Mouse (Mus musculus): ENCODE measurements around the gene Smok3b. TPM values are rescaled to one million over a fixed set of nuclear protein-coding genes. Genes with fewer than 3 reads are reported as not detected.
"Not testable (repeated sequence)": the region's sequence is repeated elsewhere in the genome, so short reads cannot be mapped to it uniquely, and the experiment has no call there.

The Smok3b gene
- not detected in 2 replicates for polyA plus RNA-seq (2014; fragmentation: Nextera tagmentation; extraction: Ambion mirVana)

- not testable (repeated sequence) for H3K4me3 ChIP-seq (replicated peaks; ENCODE audit: low read depth, low read length); H3K36me3 ChIP-seq (ENCODE audit: control insufficient read depth, insufficient read depth, low read length); H3K27ac ChIP-seq (replicated peaks; ENCODE audit: low read depth, low read length); H3K9ac ChIP-seq (replicated peaks; ENCODE audit: low read length); H3K27me3 ChIP-seq (ENCODE audit: control insufficient read depth, insufficient read depth, low read length); H3K4me1 ChIP-seq (ENCODE audit: control insufficient read depth, insufficient read depth, low read length); DNase-seq; H3K4me2 ChIP-seq (ENCODE audit: low read length); H3K9me3 ChIP-seq (ENCODE audit: control insufficient read depth, low read length); ATAC-seq (ENCODE audit: low FRiP score, low TSS enrichment)
- 88% methylated on average over 3 of the region's 7 CpGs for WGBS
Observed at GRCm38 (mm10) chr5:138020961-138021479, at the start of gene Smok3b, which contains the start of gene Smok3a. Gene Smok3b (plus strand): TSS chr5:138021429. Gene Smok3a (plus strand): TSS chr5:138021261.

GRCm38 (mm10) chr5:137973161-137973560 is 48.1 kb upstream of the Smok3b start:
- Histone ChIP-seq H3K27ac (replicated peaks; ENCODE audit: low read depth, low read length) (no peak overlapping the region), H3K4me3 (replicated peaks; ENCODE audit: low read depth, low read length) (no peak overlapping the region), H3K9ac (replicated peaks; ENCODE audit: low read length) (no peak overlapping the region), H3K9me3 (ENCODE audit: control insufficient read depth, low read length) (no peaks in the 10 kb centered on the region), H3K36me3 (ENCODE audit: control insufficient read depth, insufficient read depth, low read length) (no peaks in the 10 kb centered on the region), H3K4me1 (ENCODE audit: control insufficient read depth, insufficient read depth, low read length) (no peaks in the 10 kb centered on the region), H3K4me2 (ENCODE audit: low read length) (no peak overlapping the region), H3K27me3 (ENCODE audit: control insufficient read depth, insufficient read depth, low read length) (no peaks in the 10 kb centered on the region)
- 76% methylated on average over 2 of the region's 2 CpGs for WGBS
- ATAC-seq (ENCODE audit: low FRiP score, low TSS enrichment): no peak
- no peak for DNase-seq

DNA sequence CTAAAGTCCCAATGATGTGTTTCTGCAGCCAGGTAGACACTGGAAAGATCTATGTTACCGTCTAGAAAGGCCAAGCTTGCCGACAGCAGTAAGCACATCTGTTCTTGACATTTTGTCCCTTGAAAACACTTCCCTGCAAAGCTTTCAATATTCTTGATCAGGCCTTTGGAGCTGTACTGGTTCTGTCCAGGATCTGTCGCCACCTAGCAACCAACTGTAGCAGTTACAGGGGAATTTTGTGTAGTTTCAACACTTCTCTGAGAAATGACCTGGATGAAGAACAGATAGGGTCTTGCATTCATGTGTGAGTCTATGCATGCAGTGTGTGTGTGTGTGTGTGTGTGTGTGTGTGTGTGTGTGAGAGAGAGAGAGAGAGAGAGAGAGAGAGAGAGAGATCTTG is 47.5 kb upstream of the Smok3b start:
- H3K36me3 ChIP-seq (ENCODE audit: control insufficient read depth, insufficient read depth, low read length): no peaks in the 10 kb centered on the region
- WGBS: 68% methylated on average over 3 of the region's 3 CpGs
- H3K27ac ChIP-seq (replicated peaks; ENCODE audit: low read depth, low read length): no peak overlapping the region
- no peaks in the 10 kb centered on the region for H3K27me3 ChIP-seq (ENCODE audit: control insufficient read depth, insufficient read depth, low read length)
- no peaks in the 10 kb centered on the region for H3K4me1 ChIP-seq (ENCODE audit: control insufficient read depth, insufficient read depth, low read length)
- H3K9me3 ChIP-seq (ENCODE audit: control insufficient read depth, low read length): no peaks in the 10 kb centered on the region
- ATAC-seq (ENCODE audit: low FRiP score, low TSS enrichment) (no peak), DNase-seq (peak; percentile 35)
- H3K9ac ChIP-seq (replicated peaks; ENCODE audit: low read length): no peak overlapping the region
- H3K4me2 ChIP-seq (ENCODE audit: low read length): no peak overlapping the region
- H3K4me3 ChIP-seq (replicated peaks; ENCODE audit: low read depth, low read length): no peak overlapping the region

- Histone ChIP-seq H3K27ac (replicated peaks; ENCODE audit: low read depth, low read length) (no peak overlapping the region), H3K36me3 (ENCODE audit: control insufficient read depth, insufficient read depth, low read length) (no peaks in the 10 kb centered on the region), H3K27me3 (ENCODE audit: control insufficient read depth, insufficient read depth, low read length) (no peaks in the 10 kb centered on the region), H3K9me3 (ENCODE audit: control insufficient read depth, low read length) (no peaks in the 10 kb centered on the region), H3K4me2 (ENCODE audit: low read length) (no peak overlapping the region), H3K4me1 (ENCODE audit: control insufficient read depth, insufficient read depth, low read length) (no peaks in the 10 kb centered on the region), H3K9ac (replicated peaks; ENCODE audit: low read length) (no peak overlapping the region), H3K4me3 (replicated peaks; ENCODE audit: low read depth, low read length) (no peak overlapping the region)
- ATAC-seq (ENCODE audit: low FRiP score, low TSS enrichment) (no peak), DNase-seq (no peak)
- 64% methylated on average over 3 of the region's 3 CpGs for WGBS
Observed at GRCm38 (mm10) chr5:137974724-137975123, 46.5 kb upstream of the Smok3b start.

- Histone ChIP-seq H3K4me1 (ENCODE audit: control insufficient read depth, insufficient read depth, low read length) (no peaks in the 10 kb centered on the region), H3K27ac (replicated peaks; ENCODE audit: low read depth, low read length) (no peak overlapping the region), H3K9me3 (ENCODE audit: control insufficient read depth, low read length) (no peaks in the 10 kb centered on the region), H3K4me2 (ENCODE audit: low read length) (no peak overlapping the region), H3K27me3 (ENCODE audit: control insufficient read depth, insufficient read depth, low read length) (no peaks in the 10 kb centered on the region), H3K36me3 (ENCODE audit: control insufficient read depth, insufficient read depth, low read length) (no peaks in the 10 kb centered on the region), H3K4me3 (replicated peaks; ENCODE audit: low read depth, low read length) (no peak overlapping the region), H3K9ac (replicated peaks; ENCODE audit: low read length) (no peak overlapping the region)
- WGBS: 46% methylated on average over 1 of the region's 1 CpGs
- no peak for ATAC-seq (ENCODE audit: low FRiP score, low TSS enrichment)
- DNase-seq: no peak
Observed at GRCm38 (mm10) chr5:137975434-137975833, 45.8 kb upstream of the Smok3b start.

DNA sequence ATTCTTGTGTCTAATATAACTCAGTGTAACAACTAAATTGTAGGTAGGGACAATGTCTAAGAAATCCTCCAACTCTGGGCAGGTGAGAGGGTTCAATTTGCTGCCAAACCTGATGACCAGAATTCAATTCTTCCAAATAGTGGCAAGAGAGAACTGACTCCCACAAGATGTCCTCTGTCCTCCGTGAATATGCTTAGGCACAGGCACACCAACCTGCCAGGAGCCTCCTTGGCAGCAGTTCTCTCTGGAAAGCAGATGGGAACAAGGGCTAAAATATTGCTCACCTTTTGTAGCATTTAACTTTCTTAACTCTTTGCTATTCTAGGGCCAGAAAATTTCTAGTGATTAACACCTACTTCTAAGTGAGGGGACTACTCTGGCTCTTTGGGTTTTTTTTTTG is 43.9 kb upstream of the Smok3b start:
- no peak overlapping the region for H3K4me3 ChIP-seq (replicated peaks; ENCODE audit: low read depth, low read length)
- DNase-seq: no peak
- no peaks in the 10 kb centered on the region for H3K4me1 ChIP-seq (ENCODE audit: control insufficient read depth, insufficient read depth, low read length)
- H3K27me3 ChIP-seq (ENCODE audit: control insufficient read depth, insufficient read depth, low read length): no peaks in the 10 kb centered on the region
- no peak overlapping the region for H3K27ac ChIP-seq (replicated peaks; ENCODE audit: low read depth, low read length)
- no peaks in the 10 kb centered on the region for H3K36me3 ChIP-seq (ENCODE audit: control insufficient read depth, insufficient read depth, low read length)
- H3K9ac ChIP-seq (replicated peaks; ENCODE audit: low read length): no peak overlapping the region
- 50% methylated on average over 1 of the region's 1 CpGs for WGBS
- H3K9me3 ChIP-seq (ENCODE audit: control insufficient read depth, low read length): no peaks in the 10 kb centered on the region
- ATAC-seq (ENCODE audit: low FRiP score, low TSS enrichment): no peak
- H3K4me2 ChIP-seq (ENCODE audit: low read length): no peak overlapping the region

DNA sequence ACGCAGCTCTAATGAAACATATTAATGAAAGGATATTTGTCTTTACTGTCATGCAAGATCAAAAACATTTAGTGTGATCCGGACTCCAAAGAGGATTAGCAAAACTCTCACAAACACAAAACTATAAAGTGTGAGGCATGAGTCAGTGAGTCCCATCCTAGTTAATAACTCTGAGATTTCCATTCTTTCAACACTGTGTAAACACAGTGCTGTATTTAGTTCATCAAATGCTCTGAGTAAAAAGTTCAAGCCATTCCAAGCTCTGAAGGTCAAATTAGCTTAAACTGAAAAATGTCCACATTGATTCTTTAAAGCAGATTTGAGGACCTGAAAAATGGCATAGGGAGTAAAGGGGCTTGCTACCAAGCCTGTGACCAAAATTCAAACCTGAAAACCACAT is 42.1 kb upstream of the Smok3b start:
- Histone ChIP-seq H3K4me2 (ENCODE audit: low read length) (no peak overlapping the region), H3K27me3 (ENCODE audit: control insufficient read depth, insufficient read depth, low read length) (no peaks in the 10 kb centered on the region), H3K27ac (replicated peaks; ENCODE audit: low read depth, low read length) (no peak overlapping the region), H3K4me1 (ENCODE audit: control insufficient read depth, insufficient read depth, low read length) (no peaks in the 10 kb centered on the region), H3K4me3 (replicated peaks; ENCODE audit: low read depth, low read length) (no peak overlapping the region), H3K9me3 (ENCODE audit: control insufficient read depth, low read length) (no peaks in the 10 kb centered on the region), H3K9ac (replicated peaks; ENCODE audit: low read length) (no peak overlapping the region), H3K36me3 (ENCODE audit: control insufficient read depth, insufficient read depth, low read length) (no peaks in the 10 kb centered on the region)
- DNase-seq (no peak), ATAC-seq (ENCODE audit: low FRiP score, low TSS enrichment) (no peak)
- 68% methylated on average over 2 of the region's 2 CpGs for WGBS

GRCm38 (mm10) chr5:137981300-137981699 is 39.9 kb upstream of the Smok3b start, which contains the start of gene Azgp1:
Gene Azgp1 (plus strand): TSS chr5:137981520.
- H3K9ac ChIP-seq (replicated peaks; ENCODE audit: low read length): no peak within 1 kb of the TSS
- WGBS: 86% methylated on average over 4 of the region's 4 CpGs
- H3K27ac ChIP-seq (replicated peaks; ENCODE audit: low read depth, low read length): no peak within 1 kb of the TSS
- H3K27me3 ChIP-seq (ENCODE audit: control insufficient read depth, insufficient read depth, low read length): no peaks in the 10 kb centered on the region
- ATAC-seq (ENCODE audit: low FRiP score, low TSS enrichment): no peak
- H3K4me2 ChIP-seq (ENCODE audit: low read length): no peak within 1 kb of the TSS
- no peaks in the 10 kb centered on the region for H3K9me3 ChIP-seq (ENCODE audit: control insufficient read depth, low read length)
- no peak within 1 kb of the TSS for H3K4me3 ChIP-seq (replicated peaks; ENCODE audit: low read depth, low read length)
- H3K4me1 ChIP-seq (ENCODE audit: control insufficient read depth, insufficient read depth, low read length): no peaks in the 10 kb centered on the region
- DNase-seq: no peak
- H3K36me3 ChIP-seq (ENCODE audit: control insufficient read depth, insufficient read depth, low read length): no peaks in the 10 kb centered on the region

DNA sequence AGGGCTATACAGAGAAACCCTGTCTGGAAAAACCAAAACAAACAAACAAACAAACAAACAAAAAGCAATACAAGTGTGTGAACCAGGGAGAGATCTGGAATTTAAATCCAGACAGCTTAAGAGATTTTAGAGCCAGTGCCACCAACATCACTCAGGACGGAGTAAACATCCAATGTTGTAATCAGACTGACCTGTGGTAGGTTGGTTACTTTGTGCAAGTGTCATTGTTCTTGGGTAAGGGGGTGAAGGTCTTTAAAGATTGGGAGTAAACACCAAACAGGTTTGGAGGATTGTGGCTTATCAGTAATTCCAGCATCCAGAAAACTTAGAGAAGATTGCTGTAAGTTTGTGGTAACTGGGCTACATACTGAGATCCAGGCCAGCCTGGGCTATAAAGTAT is 34.9 kb upstream of the Smok3b start:
- Histone ChIP-seq H3K4me2 (ENCODE audit: low read length) (no peak overlapping the region), H3K9ac (replicated peaks; ENCODE audit: low read length) (no peak overlapping the region), H3K27me3 (ENCODE audit: control insufficient read depth, insufficient read depth, low read length) (no peaks in the 10 kb centered on the region), H3K4me1 (ENCODE audit: control insufficient read depth, insufficient read depth, low read length) (no peaks in the 10 kb centered on the region), H3K27ac (replicated peaks; ENCODE audit: low read depth, low read length) (no peak overlapping the region), H3K4me3 (replicated peaks; ENCODE audit: low read depth, low read length) (no peak overlapping the region), H3K9me3 (ENCODE audit: control insufficient read depth, low read length) (no peaks in the 10 kb centered on the region), H3K36me3 (ENCODE audit: control insufficient read depth, insufficient read depth, low read length) (no peaks in the 10 kb centered on the region)
- 89% methylated on average over 1 of the region's 1 CpGs for WGBS
- ATAC-seq (ENCODE audit: low FRiP score, low TSS enrichment) (no peak), DNase-seq (no peak)

Measured in midbrain, embryonic 14.5 days (tissue).